Mouse (Mus musculus) cerebellum, adult 11-12 months (tissue): ENCODE results near the gene Iqschfp.

Experiments used
- DNase-seq: peaks from one replicate; pipeline ENCODE4 v3.0.0; 2022

Gene Iqschfp

GRCm38 (mm10) chr3:68662386-68662785, 770.4 kb downstream of the Iqschfp start:
- DNase-seq = no peak

DNA sequence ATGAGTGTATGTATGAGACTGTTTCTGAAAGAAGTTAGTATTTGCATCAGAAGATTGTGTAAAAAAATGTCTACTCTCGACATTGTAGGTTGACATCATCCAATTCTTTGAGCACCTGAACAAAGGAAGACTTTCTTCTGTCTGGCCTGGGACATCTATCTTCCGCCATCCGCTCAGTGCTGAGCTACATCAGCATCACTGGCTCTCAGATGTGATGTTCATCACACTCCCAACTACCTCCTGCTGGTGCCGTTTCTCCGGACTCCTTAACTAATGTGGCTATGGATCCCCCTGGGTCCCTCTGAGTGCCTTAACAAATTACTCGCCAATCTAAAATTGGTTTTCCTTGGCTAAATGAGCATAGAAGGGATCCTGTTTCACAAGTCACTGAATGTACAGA, 772.3 kb downstream of the Iqschfp start:
- DNase-seq = no peak

DNA sequence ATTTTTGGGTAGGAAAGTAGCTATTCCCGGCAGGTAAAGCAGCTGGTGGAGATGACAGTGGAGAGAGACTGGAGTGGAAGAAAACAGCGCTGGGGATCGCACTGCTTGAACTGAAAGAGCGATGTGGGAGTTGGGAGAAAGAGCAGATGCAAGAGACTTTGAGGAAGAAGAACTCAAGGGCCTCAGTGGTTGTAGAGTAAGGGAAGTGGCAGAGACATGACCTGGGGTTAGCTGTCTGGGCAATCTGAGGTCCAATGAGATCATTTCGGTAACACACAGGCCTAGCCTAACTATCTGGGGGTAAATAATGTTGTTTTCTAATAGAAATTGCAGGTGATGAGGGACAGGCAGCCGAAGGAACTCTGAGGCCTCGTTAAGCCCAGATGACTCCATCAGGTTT, 774.3 kb downstream of the Iqschfp start:
- no peak for DNase-seq

DNA sequence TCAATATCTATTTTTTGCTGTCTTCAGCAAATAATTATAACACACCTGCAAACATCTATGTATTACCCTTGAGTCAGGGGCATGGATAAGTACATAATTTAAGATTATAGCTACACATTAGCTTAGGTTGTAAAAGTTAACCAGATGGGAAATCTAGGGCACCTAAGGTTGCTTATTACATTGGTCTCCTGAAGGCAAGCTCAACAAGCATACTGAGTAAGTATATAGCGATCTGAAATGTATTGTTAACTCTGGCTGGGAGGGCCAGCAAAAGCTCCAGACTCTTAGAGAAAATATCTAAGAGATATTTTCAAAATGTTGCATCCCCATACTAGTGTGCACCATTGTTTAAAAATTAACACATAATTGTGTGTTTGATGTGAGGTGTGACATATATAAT, 775.8 kb downstream of the Iqschfp start:
- DNase-seq = no peak

- DNase-seq = no peak
These were observed 777.5 kb downstream of the Iqschfp start for GRCm38 (mm10) chr3:68669418-68669974.

- no peak for DNase-seq
These were observed 782.7 kb downstream of the Iqschfp start for GRCm38 (mm10) chr3:68674721-68675120.

- no peak for DNase-seq
These were observed 783.3 kb downstream of the Iqschfp start for GRCm38 (mm10) chr3:68675216-68675835.
